Mouse (Mus musculus): ENCODE results near the gene P2ry10b.

GRCm38 (mm10) chrX:107116333-107116732, 32.4 kb upstream of the P2ry10b start:
- TF ChIP-seq POLR2A (IDR thresholded peaks at IDR 0.05; ENCODE audit: extremely low read depth, insufficient read depth, low read length) = no peak
- no peak for TF ChIP-seq CTCF (IDR thresholded peaks at IDR 0.05; ENCODE audit: low read depth, low read length)
